Mouse (Mus musculus) thymus, postnatal 36 days (tissue): ENCODE measurements around the gene Armc5.

Experiments used
- DNase-seq, 2 experiments: peaks; one replicate each; pipeline ENCODE4 v3.0.0; 2022; ENCODE audit warnings: mixed read lengths in 2 of 2

Armc5 gene

GRCm38 (mm10) chr7:128246496-128247391 is 9.6 kb downstream of the Armc5 start, which contains the start of gene Tgfb1i1:
TSS of gene Tgfb1i1 (plus strand) at chr7:128246812.
- no peak for DNase-seq

DNA sequence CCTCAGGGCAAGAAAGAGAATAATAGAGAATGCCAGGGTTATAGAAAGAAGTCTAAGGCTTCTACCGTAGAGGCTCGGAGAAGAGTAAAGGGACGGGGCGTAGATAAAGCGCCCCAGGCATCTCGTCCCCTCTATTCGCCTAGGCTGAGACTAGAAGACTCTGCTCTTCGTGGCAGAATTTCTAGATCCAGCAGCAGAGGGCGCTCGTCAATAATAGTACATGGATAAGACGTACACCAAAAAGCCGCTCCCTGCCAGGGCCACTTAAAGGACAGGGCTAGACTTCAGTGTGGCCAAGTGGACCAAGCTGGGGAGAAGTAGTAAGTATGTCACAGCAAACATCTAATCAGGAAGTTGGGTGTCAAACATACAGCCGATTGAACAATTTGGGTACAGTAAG is 10.3 kb downstream of the Armc5 start:
- peak; percentile 69 to 73 for DNase-seq

DNA sequence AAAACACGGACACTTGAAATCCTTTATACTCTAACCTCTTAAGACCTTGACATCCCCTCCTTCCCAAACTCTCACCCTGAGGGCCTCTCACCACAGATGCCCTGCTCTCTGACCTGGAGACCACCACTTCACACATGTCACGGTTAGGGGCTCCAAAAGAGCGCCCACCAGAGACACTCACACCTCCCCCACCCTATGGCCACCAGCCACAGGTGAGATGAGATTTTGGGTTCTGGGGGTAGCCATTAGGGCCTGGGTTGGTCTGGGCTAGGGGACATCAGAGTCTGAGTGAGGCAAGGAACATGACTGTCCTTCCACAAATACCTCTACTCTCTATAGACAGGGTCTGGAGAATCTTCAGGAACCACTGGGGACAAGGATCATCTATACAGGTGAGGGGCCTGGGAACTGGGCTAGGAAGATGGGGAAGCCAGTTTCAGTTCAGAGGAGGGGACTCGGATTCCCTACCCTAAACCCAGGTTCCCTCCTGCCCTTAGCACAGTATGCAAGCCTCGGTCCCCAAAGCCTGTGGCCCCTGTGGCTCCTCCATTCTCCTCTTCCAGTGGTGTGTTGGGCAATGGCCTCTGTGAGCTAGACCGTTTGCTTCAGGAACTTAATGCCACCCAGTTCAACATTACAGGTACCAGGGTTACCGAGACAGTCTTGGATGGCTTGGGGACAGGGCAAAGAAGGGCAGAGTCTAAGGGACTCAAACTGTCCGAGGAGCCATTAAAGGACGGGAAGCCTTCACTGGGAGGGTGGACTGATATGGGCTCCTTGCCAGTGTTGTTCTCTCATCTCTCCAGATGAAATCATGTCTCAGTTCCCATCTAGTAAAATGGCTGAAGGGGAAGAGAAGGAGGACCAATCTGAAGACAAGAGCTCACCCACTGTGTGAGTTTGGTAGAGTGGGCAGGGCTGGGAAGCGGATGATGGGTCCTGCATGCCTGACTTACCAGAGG is 11.2 kb downstream of the Armc5 start:
- no peak for DNase-seq

DNA sequence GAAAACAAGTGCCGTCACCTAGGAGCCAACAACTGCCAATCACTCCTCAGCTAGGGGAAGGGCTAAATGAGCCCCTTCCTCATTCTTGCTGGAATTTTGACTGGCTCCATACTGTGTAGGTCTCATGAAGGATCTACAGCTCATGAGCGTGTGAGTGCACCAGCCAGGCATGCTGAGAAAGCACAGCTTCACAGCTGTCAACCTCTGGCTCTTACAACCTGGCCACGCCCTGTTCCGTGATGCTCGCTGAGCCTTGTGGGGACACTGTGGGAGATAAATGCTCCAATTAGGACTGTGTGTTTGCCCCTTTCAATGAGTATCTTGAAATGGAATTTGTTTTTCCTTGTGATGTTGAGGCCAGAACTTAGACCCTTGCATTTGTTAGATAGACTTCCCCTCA is 12.9 kb downstream of the Armc5 start:
- no peak for DNase-seq

GRCm38 (mm10) chr7:128251946-128252345 is 14.8 kb downstream of the Armc5 start:
- peak; percentile 35 to 46 for DNase-seq

GRCm38 (mm10) chr7:128252609-128253008 is 15.5 kb downstream of the Armc5 start:
- DNase-seq: peak; percentile 93

GRCm38 (mm10) chr7:128254978-128255377 is 17.8 kb downstream of the Armc5 start:
- DNase-seq: no peak

DNA sequence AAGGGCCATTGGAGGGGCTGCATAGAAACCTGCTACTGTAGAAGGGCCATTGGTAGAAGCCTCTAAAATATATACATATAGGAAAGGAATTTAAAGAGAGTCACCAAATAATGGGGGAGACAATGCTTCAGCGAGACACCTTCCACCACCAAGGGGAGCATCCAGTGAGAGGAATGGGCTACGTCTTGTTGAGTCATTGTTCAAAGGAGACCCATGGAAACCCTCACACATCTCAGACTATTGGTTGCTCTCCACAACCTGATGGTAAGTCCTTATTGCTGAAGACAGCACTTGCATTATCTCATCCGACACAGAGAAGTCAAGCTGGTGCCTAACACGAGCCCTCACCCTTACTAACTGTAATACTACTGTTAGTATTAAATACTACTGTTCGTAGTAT is 18.6 kb downstream of the Armc5 start:
- DNase-seq: no peak

DNA sequence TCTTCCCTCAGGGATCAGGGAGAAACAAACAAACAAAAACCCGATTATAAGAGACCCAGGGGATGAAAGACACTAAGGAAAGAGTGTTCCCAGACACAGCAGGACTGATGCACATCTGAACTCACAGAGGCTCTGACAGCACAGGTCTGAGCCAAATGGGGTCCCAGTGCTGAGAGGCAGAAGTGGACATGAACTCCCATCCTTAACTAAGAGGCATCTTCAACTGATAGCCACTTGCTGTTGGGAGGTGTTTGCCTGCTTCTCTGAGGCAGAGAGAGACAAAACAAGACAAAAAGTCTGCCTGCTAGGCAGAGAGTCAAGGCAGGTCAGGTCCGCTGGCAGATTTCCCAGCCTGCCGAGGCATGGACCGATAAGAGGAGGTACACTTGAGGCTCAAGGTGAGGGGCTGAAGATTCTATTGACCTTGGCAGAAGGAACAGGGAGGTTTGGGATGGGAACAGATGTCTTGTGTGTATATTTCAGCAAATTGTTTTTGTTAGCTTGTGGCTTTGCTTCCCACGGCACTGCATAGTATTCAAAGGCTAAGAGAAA is 19.7 kb downstream of the Armc5 start:
- no peak for DNase-seq

DNA sequence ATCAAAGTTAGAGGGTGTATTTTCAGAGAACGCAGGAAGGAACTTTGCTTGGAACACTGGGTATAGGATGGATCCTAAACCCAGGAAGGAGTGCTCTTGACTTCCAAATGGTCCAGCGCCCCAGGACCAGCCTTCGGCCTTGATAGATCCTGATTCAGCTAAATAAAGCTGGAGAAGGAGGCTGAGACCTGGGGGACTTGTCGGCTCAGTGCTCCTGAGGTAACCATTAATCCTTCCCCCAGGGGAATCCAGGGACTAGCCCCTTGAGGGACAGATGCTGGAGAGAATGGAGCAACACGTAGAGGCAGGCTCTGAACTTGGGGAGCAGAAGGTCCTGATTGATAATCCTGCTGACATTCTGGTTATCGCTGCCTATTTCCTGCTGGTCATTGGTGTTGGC is 28.3 kb downstream of the Armc5 start, which contains the start of gene Slc5a2:
Slc5a2 (plus strand) TSS at position 247 of the 400 bp plus-strand sequence.
- DNase-seq: no peak

DNA sequence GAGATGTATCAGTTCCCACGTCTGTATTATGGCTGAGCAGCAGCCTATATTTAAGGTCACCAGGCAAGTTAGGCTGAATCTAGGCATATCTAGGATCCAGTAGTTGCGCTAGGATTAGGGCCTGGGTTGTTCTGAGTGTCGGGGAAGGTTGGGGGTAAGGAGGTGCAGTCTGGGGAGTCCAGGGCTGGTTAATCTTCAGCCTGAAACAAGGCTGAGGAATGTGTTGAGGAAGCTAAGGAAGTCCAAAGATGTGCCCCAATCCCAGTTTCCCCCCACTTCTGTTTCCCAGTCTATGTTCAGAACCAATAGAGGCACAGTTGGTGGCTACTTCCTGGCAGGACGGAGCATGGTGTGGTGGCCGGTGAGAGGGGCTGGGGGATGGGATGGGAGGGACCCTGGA is 28.9 kb downstream of the Armc5 start:
- no peak for DNase-seq

DNA sequence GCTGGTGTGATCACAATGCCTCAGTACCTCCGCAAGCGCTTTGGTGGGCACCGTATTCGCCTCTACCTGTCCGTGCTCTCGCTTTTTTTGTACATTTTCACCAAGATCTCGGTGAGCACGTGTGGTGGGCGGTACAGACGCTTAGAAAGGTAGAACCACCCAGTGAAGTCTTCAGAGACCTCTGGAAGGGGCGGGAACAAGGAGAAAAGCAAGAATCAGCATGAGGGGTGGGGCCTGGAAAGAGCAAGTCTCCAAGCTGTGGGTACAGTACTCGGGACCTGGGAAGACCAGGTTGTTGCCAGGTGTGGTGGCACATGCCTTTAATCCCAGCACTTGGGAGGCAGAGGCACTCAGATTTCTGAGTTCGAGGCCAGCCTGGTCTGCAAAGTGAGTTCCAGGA is 30.2 kb downstream of the Armc5 start:
- DNase-seq: no peak

DNA sequence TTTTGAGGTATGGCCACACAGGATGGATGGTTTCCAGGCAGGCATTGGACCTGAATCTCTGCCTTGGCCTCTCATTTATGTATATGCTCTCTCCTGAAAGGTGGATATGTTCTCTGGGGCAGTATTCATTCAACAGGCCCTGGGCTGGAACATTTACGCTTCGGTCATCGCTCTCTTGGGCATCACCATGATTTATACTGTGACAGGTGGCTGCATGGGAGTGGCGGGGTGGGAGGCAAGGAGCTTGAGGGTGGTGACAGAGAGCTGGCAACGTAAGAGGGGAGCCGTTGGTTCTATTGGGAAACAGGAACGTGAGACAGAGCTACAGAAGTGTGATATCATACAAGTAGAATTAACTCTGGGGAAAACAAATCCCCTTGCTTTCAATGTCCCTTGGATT is 30.7 kb downstream of the Armc5 start:
- DNase-seq: no peak

DNA sequence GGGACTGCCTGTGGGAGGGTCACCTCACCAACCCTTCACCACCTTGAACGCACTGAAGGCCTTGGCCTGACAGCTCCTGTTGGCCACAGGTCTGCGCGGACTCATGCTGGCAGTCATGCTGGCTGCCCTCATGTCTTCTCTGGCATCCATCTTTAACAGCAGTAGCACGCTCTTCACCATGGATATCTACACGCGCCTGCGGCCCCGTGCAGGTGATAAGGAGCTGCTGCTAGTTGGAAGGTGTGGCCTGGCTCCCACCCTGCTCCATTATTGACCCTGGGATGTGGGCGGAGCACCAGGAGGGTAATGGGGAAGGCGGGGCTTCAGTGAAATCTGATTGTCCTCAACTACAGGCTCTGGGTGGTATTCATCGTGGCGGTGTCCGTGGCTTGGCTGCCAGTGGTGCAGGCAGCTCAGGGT is 33.3 kb downstream of the Armc5 start:
- no peak for DNase-seq

DNA sequence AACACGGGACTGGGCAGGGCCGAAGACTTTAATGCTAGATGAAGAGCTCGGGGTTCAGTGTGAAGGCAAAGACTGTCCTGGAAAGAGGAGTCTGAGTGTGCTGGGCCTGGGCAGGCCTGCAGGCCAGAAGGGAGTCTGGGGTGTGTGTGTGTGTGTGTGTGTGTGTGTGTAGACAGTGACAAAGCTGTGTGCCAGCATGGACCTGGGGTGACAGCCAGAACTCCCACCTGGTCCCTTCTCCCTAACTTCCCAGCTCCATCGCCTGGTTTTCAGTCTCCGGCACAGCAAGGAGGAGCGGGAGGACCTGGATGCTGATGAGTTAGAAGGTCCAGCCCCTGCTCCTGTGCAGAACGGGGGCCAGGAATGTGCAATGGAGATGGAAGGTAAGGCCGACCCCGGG is 34.4 kb downstream of the Armc5 start:
- DNase-seq: no peak

GRCm38 (mm10) chr7:128276051-128276450 is 38.9 kb downstream of the Armc5 start:
- DNase-seq: no peak

- no peak for DNase-seq
Measured at GRCm38 (mm10) chr7:128279750-128280149, 42.6 kb downstream of the Armc5 start.

- no peak for DNase-seq
Measured at GRCm38 (mm10) chr7:128281765-128282164, 44.6 kb downstream of the Armc5 start.

DNA sequence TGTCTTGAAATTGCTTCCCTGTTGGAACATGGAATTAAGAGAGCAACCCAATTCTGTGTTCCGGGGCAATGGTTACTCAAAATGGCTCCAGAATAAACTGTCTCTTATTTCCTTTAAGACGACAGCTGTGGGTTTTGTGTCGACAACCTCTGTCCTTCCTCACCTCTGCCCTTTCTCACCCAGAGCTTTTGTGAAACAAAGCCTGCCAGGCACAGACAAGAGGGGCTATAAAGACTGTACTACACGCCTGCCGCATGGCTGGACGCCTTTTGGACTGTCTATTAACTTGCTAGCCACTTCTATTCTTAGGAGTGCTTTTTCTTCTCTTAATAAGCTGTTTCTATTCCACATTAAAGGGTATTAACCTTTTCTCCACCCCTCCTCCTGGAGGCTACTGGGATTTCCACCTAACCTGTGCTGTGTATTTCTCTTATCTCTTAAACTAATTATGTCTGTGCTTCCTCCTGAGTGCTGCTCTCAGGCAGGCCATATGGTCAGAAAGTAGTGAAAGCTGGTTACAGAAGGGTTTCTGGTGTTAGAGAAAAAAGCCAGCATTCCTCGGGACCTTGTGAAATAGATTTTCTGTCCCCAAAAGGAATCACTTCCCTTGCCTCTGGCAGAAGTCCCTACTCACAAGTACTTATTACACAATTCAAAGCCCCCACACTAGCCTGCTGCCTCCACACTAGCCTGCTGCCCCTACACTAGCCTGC is 45.5 kb downstream of the Armc5 start:
- DNase-seq: no peak

DNA sequence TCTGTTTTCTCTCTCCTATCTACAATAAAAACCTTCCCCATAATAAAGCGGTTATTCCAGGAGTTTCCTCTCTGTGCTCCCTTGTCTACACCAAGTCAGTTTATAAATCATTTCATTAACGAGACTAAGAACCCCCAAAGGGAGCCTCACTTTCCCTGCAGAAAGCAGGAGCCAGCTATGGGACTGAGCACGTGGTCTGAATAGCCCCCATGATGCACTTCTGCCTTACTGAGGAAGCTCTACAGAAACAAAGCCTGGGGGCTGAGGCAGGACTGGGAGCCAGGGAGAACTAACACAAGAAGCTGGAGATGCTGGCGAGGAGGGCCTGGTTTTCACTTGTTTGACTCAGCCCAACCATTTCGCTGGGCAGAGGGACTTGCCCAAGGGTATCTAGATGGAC is 46.9 kb downstream of the Armc5 start:
- no peak for DNase-seq

- no peak for DNase-seq
Measured at GRCm38 (mm10) chr7:128285060-128285459, 47.9 kb downstream of the Armc5 start.

- no peak for DNase-seq
Measured at GRCm38 (mm10) chr7:128288923-128289544, 51.9 kb downstream of the Armc5 start.
